24 mouse cellular contexts compared by ENCODE assay signal in genomic region chr11:79149295-79149694, GRCm38 (mm10). TPM values are rescaled to one million over a fixed set of nuclear protein-coding genes. Genes with fewer than 3 reads are reported as not detected.
DNase-seq lines count a peak whose midpoint lies in the region; ATAC-seq and TF ChIP-seq lines count a peak whose summit lies in the region.
"Had no signal": no experiment of that assay in that cellular context is flagged by ENCODE, and none has a peak within 500 bp of the region (broad histone marks: within the 10 kb centered on the region; RNA-seq: fewer than 3 reads in every experiment).

No protein-coding gene starts in this region.

- H3K9me3 ChIP-seq in heart, embryonic 10.5 days, result no peaks in the 10 kb centered on the region
- no peaks in the 10 kb centered on the region for H3K9me3 ChIP-seq in midbrain, postnatal 0 days (ENCODE audit: low read length)
- no peaks in the 10 kb centered on the region for H3K9me3 ChIP-seq in midbrain, embryonic 16.5 days (replicated peaks; ENCODE audit: control insufficient read depth, low read length, poor library complexity, severe bottlenecking)
- no peaks in the 10 kb centered on the region for H3K9me3 ChIP-seq in MEL (replicated peaks; ENCODE audit: insufficient read depth, low read length)
- H3K9me3 ChIP-seq: embryonic facial prominence, embryonic 13.5 days; embryonic facial prominence, embryonic 15.5 days; forebrain, embryonic 10.5 days; forebrain, embryonic 13.5 days; forebrain, embryonic 15.5 days; G1E had no signal

- H3K36me3 ChIP-seq in heart, embryonic 10.5 days, result no peaks in the 10 kb centered on the region
- H3K36me3 ChIP-seq in midbrain, postnatal 0 days (ENCODE audit: insufficient read depth, low read length), result no peaks in the 10 kb centered on the region
- no peaks in the 10 kb centered on the region for H3K36me3 ChIP-seq in midbrain, embryonic 16.5 days (ENCODE audit: control insufficient read depth, insufficient read depth, low read length)
- H3K36me3 ChIP-seq in MEL (ENCODE audit: control insufficient read depth in 1 of 2, insufficient read depth in 2 of 2, low read length in 2 of 2), result peaks cover 0 to 13% of the 10 kb centered on the region in 2 experiments; a peak in 2 of 4 replicates
- H3K36me3 ChIP-seq: embryonic facial prominence, embryonic 13.5 days; embryonic facial prominence, embryonic 15.5 days; forebrain, embryonic 10.5 days; forebrain, embryonic 15.5 days; G1E had no signal

- H3K27me3 ChIP-seq in heart, embryonic 10.5 days (ENCODE audit: insufficient read depth, poor library complexity, severe bottlenecking), result no peaks in the 10 kb centered on the region
- H3K27me3 ChIP-seq in midbrain, postnatal 0 days (ENCODE audit: insufficient read depth, low read length), result no peaks in the 10 kb centered on the region
- no peaks in the 10 kb centered on the region for H3K27me3 ChIP-seq in midbrain, embryonic 16.5 days (ENCODE audit: control insufficient read depth, insufficient read depth, low read depth, low read length)
- H3K27me3 ChIP-seq in MEL (ENCODE audit: control insufficient read depth in 1 of 2, insufficient read depth in 2 of 2, low read length in 2 of 2), result no peaks in the 10 kb centered on the region
- H3K27me3 ChIP-seq: embryonic facial prominence, embryonic 13.5 days; embryonic facial prominence, embryonic 15.5 days; forebrain, embryonic 13.5 days; forebrain, embryonic 15.5 days had no signal

- no peak for ATAC-seq in midbrain, postnatal 0 days (ENCODE audit: low FRiP score)
- no peak for ATAC-seq in midbrain, embryonic 16.5 days
- ATAC-seq: CD4-positive, CD25-positive, alpha-beta regulatory T cell, adult 4 months; forebrain, embryonic 13.5 days; forebrain, embryonic 15.5 days; forebrain, postnatal 0 days had no signal

- no peak overlapping the region for H3K27ac ChIP-seq in heart, embryonic 10.5 days
- no peak overlapping the region for H3K27ac ChIP-seq in midbrain, postnatal 0 days (ENCODE audit: low read depth, low read length)
- no peak overlapping the region for H3K27ac ChIP-seq in midbrain, embryonic 16.5 days (ENCODE audit: low read length)
- H3K27ac ChIP-seq in MEL (ENCODE audit: control insufficient read depth, low read depth, low read length), result no peak overlapping the region
- H3K27ac ChIP-seq: embryonic facial prominence, embryonic 13.5 days; embryonic facial prominence, embryonic 15.5 days; forebrain, embryonic 10.5 days; forebrain, embryonic 13.5 days; forebrain, embryonic 15.5 days had no signal

- TF ChIP-seq EP300 in MEL (IDR thresholded peaks at IDR 0.05; ENCODE audit: low read depth in 1 of 2, low read length in 2 of 2), result peak; percentile 23 to 44; a peak in 3 of 4 replicates

- intact Hi-C loops in heart, postnatal 10 days (cut with DNase I), result no loop called here

- H3K4me1 ChIP-seq in heart, embryonic 10.5 days, result peaks cover 40% of the 10 kb centered on the region
- H3K4me1 ChIP-seq in midbrain, postnatal 0 days (ENCODE audit: insufficient read depth, low read length), result peaks cover 4% of the 10 kb centered on the region
- peaks cover 10% of the 10 kb centered on the region for H3K4me1 ChIP-seq in midbrain, embryonic 16.5 days (ENCODE audit: control insufficient read depth, insufficient read depth, low read length)
- H3K4me1 ChIP-seq in MEL (ENCODE audit: control insufficient read depth in 1 of 2, insufficient read depth in 2 of 2, low read length in 2 of 2), result peaks cover 3 to 31% of the 10 kb centered on the region in 2 experiments; a peak in 2 of 4 replicates

- H3K79me2 ChIP-seq in MEL (ENCODE audit: control insufficient read depth, insufficient read depth, low read length, poor library complexity), result peaks cover 16% of the 10 kb centered on the region

- peak; percentile 68 for DNase-seq in heart, embryonic 10.5 days (ENCODE audit: low spot score)
- DNase-seq in heart, postnatal 10 days, result no peak
- no peak for DNase-seq in midbrain, postnatal 0 days (ENCODE audit: low spot score)
- peak; percentile 21 for DNase-seq in MEL (ENCODE audit: low read depth, low spot score)
- no peak for DNase-seq in gastrocnemius, postnatal 4 days (ENCODE audit: low spot score in 2 of 2)
- DNase-seq: adrenal gland, adult 2 months; adrenal gland, postnatal 25 days; B cell, adult 2 months; cerebellum, adult 11 months; cerebellum, adult 18-20 months; cerebellum, adult 8-10 months; cerebellum, adult 9-11 months; cerebellum, postnatal 36 days; embryo, embryonic 11 days; forebrain, postnatal 0 days had no signal

- H3K9ac ChIP-seq in midbrain, postnatal 0 days (replicated peaks; ENCODE audit: low read length, poor library complexity, severe bottlenecking), result 0 out of 2 replicates have a peak overlapping the region, but pooled peaks have one; percentile 24
- no peak overlapping the region for H3K9ac ChIP-seq in midbrain, embryonic 16.5 days (ENCODE audit: low read depth, low read length)
- H3K9ac ChIP-seq in MEL (ENCODE audit: control insufficient read depth, low read depth, low read length, poor library complexity, severe bottlenecking), result no peak overlapping the region
- H3K9ac ChIP-seq: embryonic facial prominence, embryonic 13.5 days; embryonic facial prominence, embryonic 15.5 days; forebrain, embryonic 13.5 days; forebrain, embryonic 15.5 days; forebrain, postnatal 0 days had no signal

- TF ChIP-seq POLR2A in MEL (IDR thresholded peaks at IDR 0.05; ENCODE audit: control insufficient read depth in 1 of 2, insufficient read depth in 1 of 2, low read depth in 1 of 2, low read length in 2 of 2, poor library complexity in 1 of 2), result no peak

- TF ChIP-seq CTCF in midbrain, postnatal 0 days (IDR thresholded peaks at IDR 0.05), result no peak
- no peak for TF ChIP-seq CTCF in MEL (IDR thresholded peaks at IDR 0.05 in 2 of 3, conservative IDR thresholded peaks at IDR 0.05 in 1 of 3; ENCODE audit: control insufficient read depth in 1 of 3, insufficient read depth in 1 of 3, low read depth in 2 of 3, low read length in 3 of 3, poor library complexity in 1 of 3, severe bottlenecking in 1 of 3)

- no peak overlapping the region for H3K4me2 ChIP-seq in midbrain, postnatal 0 days (ENCODE audit: low read depth, low read length, poor library complexity, severe bottlenecking)
- H3K4me2 ChIP-seq in midbrain, embryonic 16.5 days (ENCODE audit: low read length), result no peak overlapping the region
- H3K4me2 ChIP-seq: embryonic facial prominence, embryonic 13.5 days; embryonic facial prominence, embryonic 15.5 days; forebrain, embryonic 13.5 days; forebrain, embryonic 15.5 days had no signal

- H3K4me3 ChIP-seq in heart, embryonic 10.5 days, result no peak overlapping the region
- no peak overlapping the region for H3K4me3 ChIP-seq in midbrain, postnatal 0 days (ENCODE audit: low read depth, low read length)
- no peak overlapping the region for H3K4me3 ChIP-seq in midbrain, embryonic 16.5 days (ENCODE audit: low read depth, low read length)
- H3K4me3 ChIP-seq in MEL (ENCODE audit: control insufficient read depth in 1 of 2, insufficient read depth in 1 of 2, low read depth in 2 of 2, low read length in 2 of 2), result no peak overlapping the region
- H3K4me3 ChIP-seq: embryonic facial prominence, embryonic 13.5 days; embryonic facial prominence, embryonic 15.5 days; erythroblast, embryonic 14.5 days; forebrain, embryonic 10.5 days; forebrain, embryonic 13.5 days; forebrain, embryonic 15.5 days had no signal

- 53% methylated on average over 4 of the region's 4 CpGs for WGBS in heart, embryonic 10.5 days
- 90% methylated on average over 4 of the region's 4 CpGs for WGBS in midbrain, postnatal 0 days
- WGBS in midbrain, embryonic 16.5 days, result 95% methylated on average over 4 of the region's 4 CpGs

- TF ChIP-seq RAD21 in MEL (IDR thresholded peaks at IDR 0.05; ENCODE audit: low read depth, low read length), result no peak

TF ChIP-seq in MEL, 35 proteins besides CTCF, POLR2A, EP300 and RAD21:
- TF ChIP-seq RCOR1 (IDR thresholded peaks at IDR 0.05; ENCODE audit: low read depth, low read length) (peak; percentile 30; the same call in 1 of the 2 replicates), BHLHE40 (IDR thresholded peaks at IDR 0.05; ENCODE audit: borderline replicate concordance, low read depth, low read length) (no peak), GATA1 (IDR thresholded peaks at IDR 0.05; ENCODE audit: low read depth, low read length) (peak; percentile 49), CHD2 (IDR thresholded peaks at IDR 0.05; ENCODE audit: low read length) (no peak), E2F4 (IDR thresholded peaks at IDR 0.05; ENCODE audit: borderline replicate concordance, low read depth, low read length) (no peak), ETS1 (IDR thresholded peaks at IDR 0.05; ENCODE audit: low read depth, low read length) (no peak), MAZ (IDR thresholded peaks at IDR 0.05; ENCODE audit: low read depth, low read length) (no peak), POLR2AphosphoS2 (IDR thresholded peaks at IDR 0.05; ENCODE audit: low read length) (no peak), GABPA (IDR thresholded peaks at IDR 0.05; ENCODE audit: low read depth, low read length) (no peak), TCF12 (IDR thresholded peaks at IDR 0.05; ENCODE audit: low read depth, low read length) (peak; percentile 15; the same call in 1 of the 2 replicates), ELF1 (IDR thresholded peaks at IDR 0.05; ENCODE audit: low read depth, low read length) (no peak), POLR2AphosphoS5 (IDR thresholded peaks at IDR 0.05; ENCODE audit: borderline replicate concordance, low read depth, low read length) (no peak)

RNA-seq across cellular contexts. Expression of gene Ksr1, which starts 3.1 kb away (rescaled TPM):
- polyA plus RNA-seq in heart, embryonic 10.5 days (2016; fragmentation: Nextera tagmentation; extraction: Ambion mirVana), result 1.9 and 3.3 TPM in 2 replicates
- 10 to 100 TPM; 10.4 to 11.9 TPM for total RNA-seq in heart, postnatal 10 days (2021)
- total RNA-seq in midbrain, postnatal 0 days (2014; rRNA removed), result 33.7 and 38.1 TPM in 2 replicates
- 2.6 and 3.2 TPM in 2 replicates for polyA plus RNA-seq in midbrain, postnatal 0 days (2015; fragmentation: Nextera tagmentation; extraction: Ambion mirVana)
- polyA plus RNA-seq in midbrain, embryonic 16.5 days (2015; fragmentation: Nextera tagmentation; extraction: Ambion mirVana), result 4.5 and 5.3 TPM in 2 replicates
- 9.7 and 10.5 TPM in 2 replicates for total RNA-seq in MEL (2012; rRNA removed)
- 10 to 100 TPM in 1 of 2 experiments, not detected in 1; 18.4 TPM for polyA plus RNA-seq in MEL (2012; ENCODE audit: insufficient read depth in 1 of 2, insufficient read length in 2 of 2, low read depth in 1 of 2, low replicate concordance in 2 of 2, missing spikeins in 1 of 2)
- total RNA-seq in gastrocnemius, postnatal 4 days (2021), result 100 to 1,000 TPM; 120 to 144 TPM

Comparison
In these comparisons a context has a peak if more than half of its experiments do, and no peak if none do; other contexts are left out.
1. DNase-seq: peak in heart, embryonic 10.5 days (single experiment) and MEL (single experiment); none in heart, postnatal 10 days (0 of 2), midbrain, postnatal 0 days (single experiment) and gastrocnemius, postnatal 4 days (0 of 2).